Mouse (Mus musculus) right cerebral cortex, postnatal 4 days (tissue): ENCODE data around the gene Gpr62.
A peak's percentile ranks its signal among the peaks of the same experiment; 100 is the strongest.

ENCODE experiments used
- DNase-seq: peaks from one replicate; pipeline ENCODE4 v3.0.0-alpha.2; 2022

Gene Gpr62

DNA sequence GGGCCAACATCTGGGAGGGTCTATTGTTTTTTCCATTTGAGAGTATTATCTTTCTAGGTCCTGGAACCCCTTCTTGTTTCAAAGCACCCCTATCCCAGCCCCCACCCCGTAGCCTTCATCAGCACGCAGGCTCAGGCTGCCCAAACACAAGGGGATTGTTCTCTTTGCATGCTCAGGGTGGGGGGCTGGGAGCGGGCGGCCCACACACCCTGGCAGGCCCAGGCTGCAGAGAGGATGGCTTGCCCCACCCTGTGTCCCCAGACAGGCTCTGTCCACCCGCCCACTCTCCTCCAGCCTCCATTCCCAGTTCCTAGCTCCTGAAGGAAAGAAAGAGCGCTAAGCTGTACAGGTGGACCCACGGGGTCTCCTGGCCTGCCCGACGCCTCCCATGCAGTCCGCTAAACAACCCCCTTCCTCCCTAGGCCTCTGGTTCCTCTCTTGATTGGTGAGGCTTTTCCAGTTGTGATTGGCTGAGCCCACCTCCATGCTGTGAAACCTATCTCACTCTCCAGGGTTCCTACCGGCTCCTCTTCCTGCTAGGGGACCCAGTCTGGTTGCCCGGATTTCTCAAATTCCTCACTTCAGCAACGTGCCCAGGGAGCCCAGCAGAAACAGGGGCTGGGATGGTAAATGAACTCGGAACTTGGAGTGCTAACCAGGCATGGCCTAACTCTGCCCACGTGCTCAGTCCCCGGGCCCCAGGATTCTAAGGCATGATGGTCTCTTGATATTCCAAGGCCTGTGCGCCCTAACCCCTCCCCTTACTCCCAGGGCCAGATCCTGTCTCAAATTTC, 10.7 kb downstream of the Gpr62 start:
- no peak for DNase-seq

DNA sequence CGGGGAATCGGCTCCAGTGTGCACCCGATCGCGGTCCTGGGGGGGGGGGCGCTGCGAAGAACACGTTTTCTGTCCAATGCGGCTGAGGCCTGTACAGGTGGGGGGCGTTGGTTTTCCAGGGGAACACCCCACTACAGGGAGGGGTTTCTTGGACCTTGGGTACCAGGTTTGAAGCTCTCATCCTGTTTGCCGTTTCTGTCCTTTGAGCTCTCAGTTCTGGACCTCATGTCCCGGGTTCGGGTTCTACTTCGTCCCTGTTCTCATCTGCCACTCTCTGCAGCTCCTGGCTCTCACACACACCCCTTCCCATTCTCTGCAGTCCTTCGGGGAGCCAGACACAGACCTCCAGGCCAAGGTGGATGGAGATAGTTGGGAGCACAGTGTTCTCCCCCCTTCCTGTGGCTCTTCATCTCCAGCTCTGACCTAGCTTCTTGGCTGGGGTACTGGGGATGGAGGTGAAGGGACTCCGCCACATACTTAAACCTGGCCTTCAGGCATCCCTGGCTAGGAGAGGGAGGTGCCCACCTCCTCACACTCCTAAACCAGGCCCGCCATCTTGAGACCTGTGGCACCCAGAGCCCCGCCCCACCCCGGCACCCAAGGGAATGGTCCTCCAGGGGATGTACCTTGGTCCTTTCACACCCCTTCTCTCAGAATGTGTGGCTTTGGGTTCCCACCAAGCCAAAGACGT, 11.5 kb downstream of the Gpr62 start:
- no peak for DNase-seq

DNA sequence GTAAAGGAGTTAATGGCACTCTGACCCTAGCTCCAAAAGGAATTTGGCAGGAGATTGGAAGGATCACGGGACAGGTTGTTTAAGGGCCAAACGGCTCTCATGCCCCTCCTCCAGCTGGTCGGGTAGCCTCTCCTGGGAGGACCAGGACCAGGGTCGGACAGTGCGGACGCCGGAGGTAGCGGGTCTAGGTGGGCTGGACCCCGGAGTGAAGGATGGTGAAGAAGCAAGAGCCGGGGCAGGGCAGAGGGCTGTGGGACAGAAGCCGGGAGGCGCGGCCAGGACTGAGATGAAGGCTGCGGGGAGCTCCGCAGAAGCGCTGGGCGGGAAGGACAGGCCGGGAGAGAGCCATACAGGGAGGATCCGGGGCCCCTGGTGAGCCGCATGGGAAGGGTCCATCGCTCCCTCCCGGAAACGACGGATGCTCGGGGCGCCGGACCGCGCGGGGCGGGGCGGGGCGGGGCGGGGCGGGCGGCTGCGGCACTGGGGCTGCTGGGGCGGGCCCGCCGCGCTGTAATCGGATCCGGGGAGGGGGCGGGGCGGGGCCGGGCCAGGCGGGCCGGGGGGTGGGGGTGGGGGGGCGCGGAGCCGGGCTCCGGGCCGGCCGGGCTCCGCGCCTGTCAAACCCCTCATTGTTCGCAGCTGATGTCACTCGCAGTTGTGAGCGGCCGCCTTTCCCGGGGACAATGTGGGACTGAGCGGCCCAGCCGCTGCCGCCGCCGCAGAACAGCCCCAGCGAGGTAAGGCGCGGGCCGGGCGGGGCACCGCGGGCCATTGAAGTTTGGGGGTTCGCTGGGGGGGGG, 12.3 kb downstream of the Gpr62 start, which contains the start of gene Pcbp4:
Gene Pcbp4, plus strand, starts transcription at position 21 of the 800 bp plus-strand sequence.
- DNase-seq: peak; percentile 68

DNA sequence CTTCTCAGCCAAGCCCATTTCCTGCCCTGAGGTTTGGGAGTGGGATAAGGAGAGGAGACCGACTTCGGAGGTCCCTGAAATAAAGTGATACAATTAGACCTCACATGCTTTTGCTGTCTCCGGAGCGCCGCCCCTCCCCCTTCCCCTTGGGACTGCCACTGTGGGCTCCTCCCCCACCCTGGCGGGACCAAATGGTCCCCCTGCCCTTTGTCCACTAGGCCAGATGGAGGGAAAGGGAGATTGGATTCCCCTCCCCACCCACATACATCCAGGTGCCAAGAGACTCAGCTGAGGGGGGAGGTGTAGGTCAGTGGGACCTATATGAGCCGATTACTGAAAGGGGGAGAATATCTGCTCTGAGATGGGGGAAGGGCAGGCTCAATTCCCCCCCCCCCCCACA, 12.9 kb downstream of the Gpr62 start:
- DNase-seq: peak; percentile 70

DNA sequence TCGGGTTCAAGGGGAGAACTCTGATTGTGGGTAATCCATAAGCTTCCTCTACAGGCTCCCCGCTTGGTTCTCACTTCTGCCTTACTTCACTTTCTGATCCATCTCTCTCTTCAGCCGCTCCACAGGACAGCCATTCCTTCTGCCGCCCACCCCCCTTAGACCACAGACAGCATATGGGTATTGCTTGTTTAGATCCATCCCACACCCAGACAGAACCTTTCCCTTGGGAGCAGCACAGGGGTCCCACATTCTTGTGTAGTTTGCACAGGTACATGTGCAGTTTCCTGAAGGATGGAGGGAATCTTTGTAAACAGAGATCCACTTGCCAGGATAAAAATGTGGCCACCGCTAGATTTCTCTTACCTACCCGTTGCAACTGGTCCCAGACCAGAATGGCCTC, 13.4 kb downstream of the Gpr62 start:
- no peak for DNase-seq

DNA sequence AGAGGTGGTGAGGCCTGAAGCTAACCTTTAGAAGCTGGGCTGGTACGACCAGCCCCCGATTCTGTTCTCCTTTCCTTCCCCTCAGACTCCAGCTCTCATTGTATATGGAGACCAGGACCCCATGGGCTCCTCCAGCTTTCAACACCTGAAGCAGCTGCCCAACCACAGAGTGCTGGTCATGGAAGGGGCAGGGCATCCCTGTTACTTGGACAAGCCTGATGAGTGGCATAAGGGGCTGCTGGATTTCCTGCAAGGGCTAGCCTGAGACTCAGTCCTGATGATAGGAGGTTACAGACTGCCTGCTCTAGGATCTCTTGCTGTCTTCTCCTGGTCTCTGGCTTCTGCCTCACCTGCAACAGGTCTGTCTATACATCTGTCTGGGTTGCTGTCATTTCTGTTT, 13.8 kb downstream of the Gpr62 start:
- DNase-seq: no peak

DNA sequence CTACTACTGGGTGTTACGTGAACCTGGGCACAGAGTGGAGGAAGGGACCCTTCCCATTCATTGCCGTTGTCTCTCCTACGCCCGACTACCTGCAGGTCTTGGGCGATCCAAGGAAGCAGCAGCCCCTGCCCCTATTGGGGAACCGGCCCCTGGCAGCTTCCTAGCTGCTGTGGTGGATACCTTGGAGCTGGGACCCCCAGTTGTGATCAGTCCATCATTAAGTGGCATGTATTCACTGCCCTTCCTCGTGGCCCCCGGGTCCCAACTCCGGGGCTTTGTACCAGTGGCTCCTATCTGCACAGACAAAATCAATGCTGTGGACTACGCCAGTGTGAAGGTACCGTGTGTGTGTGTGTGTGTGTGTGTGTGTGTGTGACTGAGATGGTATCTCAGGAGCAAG, 14.4 kb downstream of the Gpr62 start:
- no peak for DNase-seq

DNA sequence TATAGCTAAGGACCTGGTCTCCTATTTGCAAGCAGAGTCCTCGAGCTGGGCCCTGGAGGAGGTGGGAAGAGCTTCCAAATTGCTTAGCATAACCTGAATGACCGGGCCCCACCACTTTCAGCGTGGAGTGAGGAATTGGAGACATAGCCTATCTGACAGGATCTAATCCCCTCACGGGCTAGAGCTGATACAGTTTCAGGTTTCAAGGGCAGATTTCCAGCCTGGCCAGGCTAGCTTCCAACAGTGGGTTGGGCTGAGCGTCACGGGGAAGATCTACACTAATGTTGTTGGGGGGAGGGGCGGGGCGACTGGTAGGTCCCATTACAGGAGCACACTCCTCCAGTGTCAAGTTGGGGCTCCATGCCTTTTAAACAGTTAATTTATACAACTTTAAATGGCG, 15.1 kb downstream of the Gpr62 start:
- DNase-seq: no peak

DNA sequence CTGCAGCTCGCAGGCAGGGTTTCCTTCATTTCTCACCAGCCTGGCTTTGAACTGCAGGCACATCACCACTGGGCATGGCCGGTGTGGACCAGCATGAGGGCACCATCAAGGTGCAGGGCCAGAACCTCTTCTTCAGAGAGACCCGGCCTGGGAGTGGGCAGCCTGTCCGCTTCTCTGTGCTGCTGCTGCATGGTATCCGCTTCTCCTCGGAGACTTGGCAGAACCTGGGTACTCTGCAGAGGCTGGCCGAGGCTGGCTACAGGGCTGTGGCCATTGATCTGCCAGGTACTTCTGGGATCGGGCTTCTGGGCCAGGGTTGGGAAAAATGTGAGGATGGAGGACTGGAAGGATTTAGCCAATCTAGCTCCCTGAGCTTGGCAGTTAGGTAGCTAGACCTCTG, 15.8 kb downstream of the Gpr62 start:
- DNase-seq: no peak

DNA sequence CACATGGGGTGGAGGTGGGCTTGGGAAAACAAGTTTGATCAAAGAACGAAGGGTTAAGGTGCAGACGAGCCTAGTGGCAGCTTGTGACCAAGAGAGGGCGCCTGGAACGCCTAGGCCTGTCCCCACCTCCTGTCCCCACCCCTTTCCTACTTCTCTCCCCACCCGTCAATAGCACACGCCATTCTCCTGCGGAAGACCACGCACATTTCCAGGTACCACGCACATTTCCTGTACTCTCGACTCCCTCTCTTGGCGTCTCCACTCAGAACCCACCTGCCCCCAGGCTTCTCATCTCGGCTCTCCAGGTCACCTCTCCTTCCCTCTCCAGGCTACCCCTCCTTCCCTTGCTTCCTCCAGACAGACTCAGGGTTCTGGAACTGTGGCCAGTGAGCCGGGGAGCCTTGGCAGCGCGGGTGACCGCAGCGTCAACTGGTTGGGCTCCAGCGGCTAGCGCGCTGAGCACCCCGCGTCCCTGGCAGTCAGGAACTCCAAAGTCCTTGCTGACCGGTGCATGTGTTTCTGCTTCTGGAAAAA, 17.2 kb downstream of the Gpr62 start:
- DNase-seq: peak; percentile 65

DNA sequence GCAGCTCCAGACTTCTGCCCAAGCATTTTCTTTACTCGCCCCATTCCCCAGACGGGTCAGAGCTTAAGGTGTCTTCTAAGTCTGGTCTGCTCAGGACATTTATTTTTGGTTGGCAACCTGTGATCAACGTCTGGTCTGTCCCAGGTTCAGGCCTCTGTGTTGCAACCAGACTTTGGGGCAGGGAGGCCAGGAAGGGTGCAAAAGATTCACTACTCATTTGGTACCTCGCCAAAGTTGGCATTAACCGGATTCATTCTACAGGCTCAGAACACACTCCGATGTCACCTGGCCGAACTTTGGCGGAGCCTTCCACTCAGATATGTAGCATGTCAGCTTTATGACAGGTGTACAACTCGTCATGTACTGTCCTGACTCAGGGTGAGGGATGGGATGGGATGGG, 17.8 kb downstream of the Gpr62 start:
- DNase-seq: no peak

DNA sequence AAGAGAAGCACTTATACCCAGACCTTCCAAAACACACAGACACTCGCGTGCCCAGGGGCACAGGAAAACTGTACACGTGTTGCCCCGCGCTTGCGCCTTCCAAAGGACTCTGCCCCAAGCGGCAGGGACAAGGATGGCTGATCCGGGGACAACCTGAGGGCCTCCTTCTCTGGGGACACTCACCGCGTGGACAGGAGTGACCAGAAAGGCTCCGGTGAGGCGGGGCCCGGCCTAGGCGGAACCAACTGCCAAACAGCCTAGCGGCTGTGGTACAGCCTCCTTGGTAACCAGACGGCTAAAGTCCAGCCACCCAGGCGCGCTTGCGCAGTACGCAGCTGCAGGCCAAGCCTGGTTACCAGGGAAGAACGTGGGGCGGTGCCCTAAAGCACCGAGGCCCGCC, 18.4 kb downstream of the Gpr62 start, which contains the start of the genes Abhd14b and Abhd14a:
Gene Abhd14b, plus strand, starts transcription at position 112 of the 400 bp plus-strand sequence.
Gene Abhd14a, minus strand, starts transcription at position 331 of the 400 bp plus-strand sequence.
- DNase-seq: peak; percentile 88

DNA sequence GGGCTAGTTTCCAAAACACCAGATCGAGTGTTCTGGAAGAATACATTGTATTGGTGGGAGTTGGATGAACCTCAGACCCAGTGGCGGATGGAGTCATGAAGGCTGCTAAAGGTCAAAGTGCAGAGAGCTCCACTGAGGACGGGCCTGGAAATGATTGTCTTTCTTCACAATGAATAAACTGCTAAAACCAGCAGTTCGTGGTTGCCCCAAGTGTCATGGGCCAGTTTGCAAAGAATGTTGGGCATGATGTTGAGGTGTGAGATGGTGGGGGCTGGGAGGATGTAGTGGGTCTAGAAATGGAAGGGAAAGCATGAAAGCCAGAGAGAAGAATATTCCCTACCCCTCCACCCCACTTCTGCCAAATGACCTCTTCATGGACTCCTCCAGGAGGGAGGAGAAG, 20.9 kb downstream of the Gpr62 start:
- DNase-seq: no peak

DNA sequence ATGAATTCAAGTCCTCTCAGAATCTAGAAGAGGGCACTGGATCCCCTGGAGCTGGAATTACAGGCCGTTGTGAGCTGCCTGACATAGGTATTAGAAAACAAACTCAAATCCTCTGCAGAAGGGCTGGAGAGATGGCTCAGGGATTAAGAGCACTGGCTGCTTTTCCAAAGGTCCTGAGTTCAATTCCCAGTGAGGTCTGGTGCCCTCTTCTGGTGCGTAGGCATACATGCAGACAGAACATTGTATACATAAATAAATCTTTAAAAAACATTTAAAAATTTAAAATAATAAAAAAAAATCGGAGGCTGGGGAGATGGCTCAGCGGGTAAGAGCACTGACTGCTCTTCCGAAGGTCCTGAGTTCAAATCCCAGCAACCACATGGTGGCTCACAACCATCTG, 23.1 kb downstream of the Gpr62 start:
- no peak for DNase-seq

DNA sequence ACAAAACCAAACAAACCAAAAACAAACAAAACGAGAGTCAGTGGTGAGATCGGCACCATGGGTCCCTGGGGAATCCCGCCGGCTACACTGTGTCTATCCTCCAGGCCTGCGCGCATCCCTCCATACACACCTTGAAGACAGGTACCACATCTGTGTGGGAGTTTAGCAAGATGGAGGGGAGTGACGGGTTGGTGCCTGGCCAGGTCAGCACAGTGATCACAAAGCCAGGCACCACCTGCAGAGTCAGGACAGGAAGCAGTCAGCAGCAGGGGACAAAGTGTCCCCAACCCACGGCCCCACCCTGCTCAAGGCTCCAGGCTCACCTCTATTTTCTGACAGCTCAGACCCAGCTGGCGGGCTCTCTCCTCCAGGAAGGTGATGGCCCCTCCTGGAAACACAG, 29.2 kb downstream of the Gpr62 start:
- no peak for DNase-seq

DNA sequence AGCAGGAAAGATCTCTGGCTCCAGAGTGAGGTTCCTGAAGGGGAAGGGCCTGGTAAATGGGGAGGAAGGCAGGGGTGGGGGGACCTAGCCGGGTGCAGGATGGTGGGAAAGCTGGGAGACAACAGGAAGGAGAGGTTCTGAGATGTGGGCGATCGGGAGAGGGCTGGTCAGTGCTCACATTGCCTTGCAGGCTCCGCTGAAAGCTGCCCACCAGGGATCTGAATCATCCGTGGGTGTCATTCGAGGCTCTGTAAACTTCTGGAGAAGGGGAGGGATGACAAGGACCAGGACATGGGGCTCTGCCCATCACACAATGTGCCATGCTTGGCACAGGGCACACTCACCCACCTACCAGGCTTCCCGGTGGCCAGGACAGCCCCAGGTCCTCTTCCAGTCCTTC, 32.3 kb downstream of the Gpr62 start:
- no peak for DNase-seq

DNA sequence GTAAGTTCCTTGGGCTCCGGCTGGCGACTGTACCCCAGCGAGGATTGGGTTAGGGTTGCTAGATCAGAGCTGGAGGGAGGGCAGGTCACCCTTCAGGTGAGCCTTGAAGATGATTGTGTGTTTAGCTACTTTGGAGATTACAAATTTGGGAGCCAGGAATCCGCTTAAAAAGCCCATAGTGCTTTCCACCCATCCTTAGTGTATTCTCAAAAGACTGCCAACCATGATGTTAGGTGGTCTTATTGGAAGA, 35.8 kb downstream of the Gpr62 start:
- DNase-seq: no peak

DNA sequence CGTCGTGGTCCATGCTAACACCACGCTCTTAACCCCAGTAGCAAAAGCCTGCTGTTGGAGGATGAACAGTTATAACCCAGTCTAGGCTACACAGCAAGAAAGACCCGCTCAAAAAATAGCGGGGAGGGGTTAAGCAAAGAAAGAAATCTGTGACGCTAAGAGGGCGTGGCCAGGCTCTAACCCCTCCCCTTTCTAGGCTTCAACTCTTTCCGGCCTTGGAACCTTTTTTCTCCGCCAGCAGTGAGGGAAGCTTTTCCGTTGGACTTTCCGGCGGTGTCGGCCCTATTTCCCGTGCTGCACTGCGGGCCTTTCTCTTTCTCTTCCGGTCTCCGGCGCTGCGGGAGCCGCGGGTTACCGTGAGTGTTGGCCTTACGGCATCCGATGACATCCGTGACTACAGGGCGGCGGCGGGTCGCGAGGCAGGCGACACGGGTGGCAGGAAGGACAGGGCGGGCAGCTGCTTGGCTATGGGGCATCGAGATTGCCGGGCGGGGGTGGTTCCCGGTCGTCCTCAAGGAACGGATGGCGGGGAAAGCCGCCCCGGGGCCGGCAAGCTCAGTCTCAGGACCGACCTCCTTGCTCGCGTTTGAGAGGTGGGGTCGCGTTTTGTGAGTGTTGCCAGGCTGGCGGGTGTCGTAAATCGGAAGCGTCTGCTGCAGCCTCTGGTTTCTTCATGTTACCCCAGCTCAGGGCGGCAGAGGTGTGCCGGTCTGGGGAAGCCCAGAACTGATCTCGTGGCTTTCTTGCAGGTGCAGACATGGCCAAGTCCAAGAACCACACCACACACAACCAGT, 36.3 kb downstream of the Gpr62 start, which contains the start of gene Rpl29:
Gene Rpl29, plus strand, starts transcription at position 234 of the 794 bp plus-strand sequence.
- peak; percentile 88 for DNase-seq

DNA sequence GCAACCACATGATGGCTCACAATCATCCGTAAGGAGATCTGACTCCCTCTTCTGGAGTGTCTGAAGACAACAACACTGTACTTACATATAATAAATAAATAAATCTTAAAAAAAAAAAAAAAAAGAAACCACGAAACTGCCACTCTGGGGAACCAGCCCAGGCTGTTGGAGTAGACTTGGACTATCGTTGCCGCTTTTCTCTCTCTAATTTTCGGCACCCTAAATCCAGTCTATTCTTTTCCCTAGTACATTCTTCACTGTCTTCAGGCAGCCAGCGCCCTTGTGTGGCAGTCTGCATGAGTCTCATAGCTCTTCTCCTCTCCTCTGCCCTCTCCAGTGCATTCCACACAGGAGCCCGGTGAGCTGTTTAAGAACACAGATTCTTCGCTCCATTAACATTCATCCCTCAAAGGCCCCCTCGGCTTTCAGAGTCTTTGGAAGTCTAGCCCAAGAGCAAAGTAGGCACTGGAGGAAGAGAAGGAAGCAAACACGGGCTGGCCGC, 37.0 kb downstream of the Gpr62 start:
- peak; percentile 40 for DNase-seq

DNA sequence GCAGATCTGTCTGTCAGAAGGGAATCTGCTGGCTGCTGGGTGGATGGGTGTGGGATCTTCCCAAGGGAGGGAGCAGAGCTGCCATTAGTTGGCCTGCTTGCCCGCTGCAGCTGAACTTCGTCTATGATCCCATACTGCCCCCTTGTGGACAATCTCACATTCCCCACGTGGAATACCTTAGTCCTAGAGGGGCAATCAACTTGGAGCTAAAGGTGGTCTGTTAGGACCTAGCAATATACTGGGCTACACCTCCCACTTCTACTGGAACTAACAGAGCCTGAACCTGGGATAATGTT, 43.9 kb downstream of the Gpr62 start:
- DNase-seq: peak; percentile 83

DNA sequence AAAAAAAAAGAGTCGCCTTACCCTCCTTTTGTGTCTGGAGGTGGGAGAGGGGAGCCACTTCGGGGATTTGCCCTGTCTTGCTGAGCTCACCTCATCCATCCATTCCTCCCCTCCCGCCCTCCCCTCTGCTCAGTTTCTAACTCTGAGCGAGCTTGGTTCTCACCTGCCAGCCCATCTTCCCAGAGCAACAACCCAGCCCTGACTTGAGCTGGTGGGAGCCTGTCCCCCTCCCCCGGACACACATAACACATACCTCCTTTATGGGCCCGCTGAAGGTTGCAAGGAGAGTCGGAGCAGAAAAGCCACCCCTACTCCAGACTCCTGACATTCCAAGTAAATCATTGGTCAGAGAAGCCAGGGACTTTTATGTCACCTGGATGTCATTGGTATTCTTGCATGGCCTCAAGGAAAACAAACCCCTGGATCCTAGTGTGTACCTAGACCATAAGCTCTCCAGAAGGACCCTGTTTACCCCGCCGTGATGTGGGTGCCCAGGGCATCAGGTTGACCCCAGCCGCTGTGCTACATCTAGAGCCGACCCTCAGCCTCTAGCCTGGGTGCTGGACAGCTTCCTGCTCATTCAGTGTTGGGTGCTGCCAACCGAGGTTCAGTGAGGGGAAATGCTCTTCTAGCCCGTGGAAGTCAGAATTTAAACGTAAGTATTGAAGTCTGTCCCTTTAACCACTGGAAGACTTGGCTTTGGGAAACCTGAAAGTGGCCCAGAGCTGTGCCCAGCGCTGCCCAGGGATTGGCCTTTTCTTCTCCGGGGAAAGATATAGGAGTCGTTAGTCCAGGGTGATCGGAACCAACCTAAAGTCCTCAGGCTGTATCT, 44.5 kb downstream of the Gpr62 start:
- DNase-seq: no peak

DNA sequence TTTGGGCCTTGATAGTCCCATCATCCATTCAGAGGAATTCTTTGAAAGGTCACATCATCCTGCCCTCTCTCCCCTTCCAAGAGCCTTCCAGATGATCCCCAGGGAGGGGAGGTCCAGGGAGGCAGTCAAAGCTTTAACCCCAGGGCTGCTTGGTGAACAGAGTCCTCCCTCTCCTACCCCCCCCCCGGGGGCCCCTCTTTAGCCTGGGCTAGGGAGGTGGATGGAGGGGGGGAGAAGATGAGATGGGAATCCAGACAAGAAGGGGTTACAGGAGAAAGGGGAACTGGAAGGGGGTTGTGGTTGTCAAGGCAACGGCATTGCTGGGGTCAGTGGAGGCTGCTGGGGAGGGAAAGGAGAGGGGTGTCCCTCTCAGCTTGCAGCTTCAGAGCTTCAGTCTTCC, 45.1 kb downstream of the Gpr62 start:
- no peak for DNase-seq
